Mouse (Mus musculus): ENCODE data around the gene Emc1.

Gene Emc1

DNA sequence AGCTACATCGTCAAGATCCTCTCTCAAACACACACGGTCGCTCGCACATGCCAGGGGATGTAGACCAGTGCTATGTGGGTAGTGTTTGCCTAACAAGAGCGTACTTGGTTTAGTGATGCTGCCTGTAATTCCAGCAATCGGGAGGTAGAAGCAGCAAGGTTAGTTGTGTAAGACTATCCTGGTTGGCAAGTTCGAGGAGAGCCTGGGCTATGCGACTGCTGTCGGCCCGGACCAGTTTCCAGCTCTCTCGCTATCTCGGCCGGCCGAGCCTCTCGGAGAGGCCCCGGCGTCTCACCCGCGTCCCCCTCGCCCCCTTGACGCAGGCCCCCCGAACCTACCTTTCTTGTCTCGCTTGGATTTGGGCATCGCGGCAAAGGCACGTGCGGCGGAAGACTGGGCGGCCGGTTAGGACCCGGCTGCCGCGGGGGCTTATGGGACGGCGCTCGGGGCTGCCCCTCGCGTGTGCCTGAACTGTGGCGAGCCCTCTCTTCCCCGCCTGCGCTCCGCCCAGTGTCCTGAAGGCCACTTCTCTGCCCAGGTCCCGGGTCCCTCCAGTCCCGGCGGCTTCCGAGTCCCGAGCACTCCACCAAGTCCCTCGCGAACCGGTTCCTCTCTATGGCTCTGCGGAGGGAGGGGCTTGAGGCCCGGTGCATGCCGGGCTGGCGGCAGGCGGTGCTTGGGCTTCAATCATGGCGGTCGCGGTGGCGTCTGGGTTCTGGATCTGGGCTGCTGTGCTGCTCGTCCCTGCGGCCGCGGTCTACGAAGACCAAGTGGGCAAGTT, at the start of gene Emc1, which contains the start of the genes Mrto4 and Ubr4:
Gene Emc1, plus strand, starts transcription at position 657 of the 781 bp plus-strand sequence.
Gene Mrto4, minus strand, starts transcription at position 646 of the 781 bp plus-strand sequence.
Gene Ubr4, plus strand, starts transcription at position 679 of the 781 bp plus-strand sequence.
- CTCF ChIA-PET = no interaction called here

DNA sequence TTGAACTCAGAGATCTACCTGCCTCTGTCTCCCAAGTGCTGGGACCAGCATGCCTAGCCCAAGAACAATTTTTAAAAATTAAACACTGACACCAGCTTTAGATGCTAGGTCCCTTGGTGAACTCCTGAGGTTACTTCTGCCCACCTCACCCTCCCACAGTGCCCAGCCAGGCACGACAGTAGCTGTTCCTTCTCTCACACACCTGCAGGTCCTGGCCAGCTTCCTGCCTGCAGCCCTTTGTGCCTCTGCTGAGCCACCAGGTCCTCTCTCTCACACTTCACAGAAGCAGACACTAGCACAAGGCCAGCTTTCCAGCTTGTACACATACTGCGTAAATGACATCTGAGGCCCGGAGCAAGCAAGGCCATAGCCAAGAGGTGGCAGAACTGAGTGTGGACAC, 46.9 kb upstream of the Emc1 start:
- CTCF ChIA-PET = no interaction called here

DNA sequence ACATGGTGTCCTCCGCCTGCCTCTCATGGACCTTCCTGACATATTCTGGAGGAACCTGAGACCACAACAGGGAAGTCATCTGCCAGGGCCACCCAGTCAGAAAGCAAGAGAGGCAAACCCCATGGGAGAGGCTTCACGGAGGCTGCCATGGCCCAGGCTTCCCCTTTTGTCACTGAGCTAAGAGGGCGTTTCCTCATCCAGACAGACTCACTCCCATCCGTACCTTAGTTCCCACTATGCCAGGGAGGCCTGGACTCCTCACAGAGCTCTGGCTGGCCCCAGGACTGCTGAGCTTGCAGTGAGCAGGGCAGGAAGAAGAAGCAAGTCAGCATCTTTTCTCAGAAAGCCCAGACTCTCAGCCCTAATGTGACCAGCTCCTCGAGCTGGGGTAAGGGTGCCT, 44.5 kb upstream of the Emc1 start:
- CTCF ChIA-PET = no interaction called here

DNA sequence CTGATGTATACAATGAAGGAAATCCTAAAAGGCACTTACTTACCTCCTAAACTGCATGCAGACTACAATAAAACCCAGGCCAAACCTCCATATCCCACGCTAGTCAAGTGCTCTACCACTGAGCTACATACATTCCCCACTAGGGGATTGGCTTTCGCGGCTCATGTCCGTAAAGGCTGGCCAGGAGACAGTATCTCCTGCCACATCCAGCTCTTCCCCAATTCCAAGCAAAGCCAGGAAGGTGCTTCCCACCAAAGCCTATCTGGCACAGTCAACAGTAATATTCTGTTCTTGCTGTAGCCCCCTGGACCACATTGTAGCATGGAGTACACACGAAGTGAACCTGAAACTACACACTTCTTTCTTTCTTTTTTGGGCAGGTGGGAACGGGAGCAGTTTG, 42.7 kb upstream of the Emc1 start:
- CTCF ChIA-PET = no interaction called here

DNA sequence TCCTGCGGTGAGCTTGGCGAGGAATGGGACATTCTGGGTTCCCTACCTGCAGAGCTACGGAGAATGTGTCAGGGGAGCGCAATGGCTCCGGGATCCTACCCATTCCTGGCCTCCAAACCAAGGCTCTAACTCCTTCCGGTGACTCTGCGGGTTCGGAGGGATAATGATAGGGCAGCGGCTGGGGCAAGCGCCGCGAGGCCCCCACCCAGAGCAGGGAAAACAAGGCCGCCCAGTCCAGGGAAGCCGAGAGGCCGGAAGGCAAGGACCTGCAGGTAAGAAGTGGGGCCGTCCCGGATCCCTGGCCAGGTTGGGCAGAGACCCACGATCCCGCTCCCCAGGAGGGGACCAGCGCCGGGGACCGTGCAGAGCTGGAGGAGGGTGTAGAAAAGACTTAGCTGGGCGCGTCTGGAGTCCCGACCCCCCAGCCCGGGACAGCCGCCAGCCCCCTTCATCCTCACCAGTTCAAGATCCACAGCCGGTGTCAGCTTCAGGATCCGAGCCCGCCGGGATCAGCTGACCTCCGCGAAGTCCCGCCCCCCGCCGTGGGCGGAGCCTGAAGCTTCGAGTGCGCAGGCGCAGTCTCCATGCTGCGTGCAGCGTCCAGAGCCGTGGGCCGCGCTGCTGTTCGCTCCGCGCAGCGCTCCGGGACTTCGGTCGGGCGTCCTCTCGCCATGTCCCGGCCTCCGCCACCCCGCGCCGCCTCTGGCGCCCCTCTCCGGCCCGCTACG, 42.1 kb upstream of the Emc1 start, which contains the start of the genes Pqlc2 and Akr7a5:
Gene Pqlc2, minus strand, starts transcription at position 538 of the 728 bp plus-strand sequence.
Gene Akr7a5, plus strand, starts transcription at position 574 of the 728 bp plus-strand sequence.
- CTCF ChIA-PET = interaction anchor here (1.0 to 1.1 kb wide), 2 partner anchors 12 to 181 kb away, joined by 3 to 5 read pairs; no protein-coding TSS in a partner anchor

DNA sequence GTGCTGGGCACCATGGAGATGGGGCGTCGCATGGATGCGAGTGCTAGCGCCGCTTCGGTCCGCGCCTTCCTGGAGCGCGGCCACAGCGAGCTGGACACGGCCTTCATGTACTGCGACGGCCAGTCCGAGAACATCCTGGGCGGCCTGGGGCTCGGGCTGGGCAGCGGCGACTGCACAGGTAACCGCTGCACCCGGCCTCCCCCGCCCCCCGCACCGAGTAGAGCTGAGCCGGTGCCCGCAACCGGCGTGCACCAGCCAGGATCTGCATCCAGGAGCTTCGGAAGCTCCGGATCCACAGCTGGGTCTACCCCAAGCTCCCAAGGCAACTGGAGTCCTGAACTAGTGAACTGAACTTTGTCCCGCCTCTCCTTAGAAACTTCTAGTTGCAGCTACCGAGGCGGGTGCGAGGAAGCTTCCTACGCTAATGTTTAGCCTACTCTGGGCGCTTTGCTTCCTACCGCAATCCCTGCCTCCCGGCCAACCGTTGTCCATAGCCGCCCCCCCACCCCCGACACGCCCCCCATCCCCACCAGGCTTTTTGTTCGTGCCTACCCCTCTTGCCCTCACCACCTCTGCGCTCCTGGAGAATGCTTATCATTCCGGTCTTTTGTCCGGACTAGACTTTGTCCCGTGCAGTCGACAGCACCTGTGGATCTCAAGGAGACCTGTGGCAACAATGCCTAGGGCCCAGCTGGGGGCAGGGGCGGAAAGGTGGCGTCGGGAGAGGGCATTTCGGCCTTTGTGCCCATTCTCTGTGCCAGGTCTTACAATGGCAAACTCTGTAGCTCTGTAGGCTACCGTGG, 41.3 kb upstream of the Emc1 start:
- CTCF ChIA-PET = interaction anchor here (0.6 to 1.3 kb wide), 4 partner anchors 11 to 182 kb away, joined by 3 to 5 read pairs (median 3); no protein-coding TSS in a partner anchor

DNA sequence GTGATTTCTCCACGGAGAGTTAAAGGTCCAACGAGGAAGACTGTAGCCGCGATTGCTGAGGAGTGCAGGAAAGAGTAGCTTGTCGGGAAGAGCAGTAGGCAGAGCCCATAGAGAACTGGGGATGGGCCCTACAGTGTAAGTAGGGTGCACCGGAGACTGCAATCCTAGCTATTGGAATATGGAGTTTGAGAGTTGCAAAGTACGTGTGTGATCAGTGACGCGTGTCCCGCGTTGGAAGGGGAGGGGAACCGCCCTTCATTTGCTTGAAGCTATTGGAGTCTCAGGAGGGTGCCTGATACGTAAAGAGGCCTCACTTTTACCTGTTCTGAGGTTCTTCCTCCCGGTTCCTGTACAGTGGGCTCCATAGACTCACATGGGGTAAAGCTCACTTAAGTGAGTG, 40.7 kb upstream of the Emc1 start:
- CTCF ChIA-PET = interaction anchor here (0.7 to 1.3 kb wide), 4 partner anchors 10 to 182 kb away, joined by 3 to 5 read pairs (median 4); no protein-coding TSS in a partner anchor

DNA sequence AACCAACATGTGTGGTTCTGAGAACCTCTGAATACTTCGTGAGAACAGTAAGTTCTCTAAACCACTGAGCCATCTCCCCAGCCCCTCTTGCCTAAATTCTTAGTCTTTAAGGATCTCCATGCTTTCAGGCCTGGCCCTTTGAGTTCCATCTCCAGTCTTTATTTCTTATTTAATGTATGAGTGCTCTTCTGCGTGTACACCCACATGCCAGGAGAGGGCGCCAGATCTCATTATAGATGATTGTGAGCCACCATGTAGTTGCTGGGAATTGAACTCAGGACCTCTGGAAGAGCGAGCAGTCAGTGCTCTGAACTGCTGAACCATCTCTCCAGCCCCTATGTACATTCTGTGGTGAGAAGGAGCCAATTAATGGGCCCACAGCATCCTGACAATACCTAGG, 39.8 kb upstream of the Emc1 start:
- CTCF ChIA-PET = interaction anchor here (0.7 to 1.3 kb wide), 2 partner anchors 19 to 45 kb away, joined by 3 to 4 read pairs; no protein-coding TSS in a partner anchor

DNA sequence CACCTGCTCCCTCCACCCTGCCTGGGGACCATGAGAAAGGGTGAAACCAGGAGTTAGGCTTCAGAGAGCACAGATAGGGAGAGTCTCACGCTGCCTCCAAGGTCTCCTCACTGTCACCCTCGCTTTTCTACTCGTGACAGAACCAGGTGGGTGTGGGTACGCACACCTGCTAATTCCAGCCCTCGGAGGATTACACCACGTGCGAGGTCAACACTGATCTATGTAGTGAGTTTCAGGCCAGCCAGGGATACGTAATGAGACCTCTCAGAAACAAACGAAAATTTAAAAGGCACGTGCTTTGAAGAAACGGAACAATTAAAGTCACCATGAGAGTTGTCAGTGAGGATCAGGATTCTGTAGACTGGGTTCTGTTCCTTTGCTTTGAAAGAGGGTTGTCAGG, 33.9 kb upstream of the Emc1 start:
- CTCF ChIA-PET = no interaction called here

DNA sequence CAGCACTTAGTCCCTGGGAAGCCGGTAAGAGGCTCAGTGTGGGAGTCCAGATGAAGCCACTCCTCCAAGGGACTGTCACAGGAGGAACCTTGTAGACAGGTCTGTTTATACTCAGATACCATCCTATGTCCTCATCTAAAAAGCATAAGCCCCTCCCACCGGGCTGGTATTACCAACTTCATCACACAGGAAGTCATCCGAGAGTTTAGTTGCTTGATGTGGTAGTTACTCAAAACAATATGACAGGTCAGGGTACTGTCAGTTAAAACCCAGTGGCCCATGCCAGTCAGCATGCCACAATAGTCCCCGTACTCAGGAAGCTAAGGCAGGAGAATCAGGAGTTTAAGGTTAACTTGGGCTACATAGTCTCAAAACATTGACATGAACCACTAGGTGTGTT, 32.6 kb upstream of the Emc1 start:
- CTCF ChIA-PET = no interaction called here

DNA sequence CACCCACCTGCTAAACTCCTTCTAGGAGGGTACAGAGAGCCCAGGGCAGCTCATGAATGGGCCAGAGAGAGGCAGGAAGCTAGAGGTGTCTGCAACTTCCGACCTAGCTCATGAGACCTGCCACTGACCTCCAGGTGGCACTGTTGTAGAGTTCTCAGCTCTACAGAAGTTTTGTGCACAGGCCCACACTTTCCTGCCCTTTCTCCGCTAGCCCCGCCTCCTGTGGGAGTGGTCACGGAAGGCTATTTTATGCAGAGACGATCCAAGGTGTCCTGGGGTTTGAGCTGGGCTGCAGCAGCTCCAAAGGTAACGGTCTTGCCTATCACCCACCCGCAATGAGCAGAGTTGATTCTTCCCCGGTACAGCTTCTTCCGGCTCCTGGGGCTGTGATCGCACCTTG, 21.8 kb upstream of the Emc1 start:
- CTCF ChIA-PET = no interaction called here

DNA sequence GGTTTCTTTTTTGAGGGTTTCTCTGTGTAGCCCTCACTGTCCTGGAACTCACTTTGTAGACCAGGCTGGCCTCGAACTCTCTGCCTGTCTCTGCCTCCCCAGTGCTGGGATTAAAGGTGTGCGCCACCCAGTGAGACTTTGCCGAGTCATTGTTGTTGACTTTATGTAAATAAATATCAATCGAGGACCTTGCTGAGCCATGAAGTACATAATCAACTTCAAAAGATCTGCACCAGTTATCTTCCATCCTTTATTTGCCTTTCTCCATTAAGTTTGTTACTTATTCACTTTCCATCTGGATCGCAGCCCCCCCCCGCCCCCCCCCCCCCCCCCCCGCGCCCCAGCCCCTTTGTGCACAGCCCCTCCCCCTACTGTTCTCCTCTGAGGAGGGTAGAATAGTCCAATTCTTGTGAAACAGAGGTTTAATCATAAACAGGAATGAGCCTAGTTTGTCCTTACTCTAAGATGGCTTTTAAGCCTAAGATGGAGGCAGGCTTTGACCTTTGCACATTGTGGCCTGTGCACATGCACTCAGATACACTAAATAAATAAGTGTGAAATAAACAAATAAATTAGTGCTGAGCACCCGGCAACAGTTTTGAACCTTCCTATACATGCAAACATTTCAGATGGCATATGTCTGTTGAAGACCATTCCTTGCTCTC, 17.6 kb upstream of the Emc1 start:
- CTCF ChIA-PET = no interaction called here

DNA sequence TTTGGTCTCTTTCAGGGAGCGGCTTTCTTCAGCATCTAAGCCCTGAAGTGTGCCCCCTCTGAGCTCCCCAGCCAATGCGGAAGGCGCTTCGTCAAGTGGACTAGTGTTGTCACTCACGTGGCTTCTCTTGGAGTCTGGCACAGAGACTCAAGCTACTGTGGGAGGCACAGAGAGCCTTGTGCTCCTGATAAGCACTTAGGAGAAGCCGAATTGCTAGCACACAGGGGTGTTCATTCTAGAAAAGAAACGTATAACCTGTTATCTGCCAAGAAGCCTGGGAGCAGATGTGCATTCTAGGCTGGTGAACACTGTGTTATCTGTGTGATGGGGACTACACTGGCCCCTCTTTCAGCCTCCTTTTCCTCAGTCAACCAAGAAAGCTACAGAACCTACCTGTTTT, 16.9 kb upstream of the Emc1 start:
- CTCF ChIA-PET = no interaction called here

DNA sequence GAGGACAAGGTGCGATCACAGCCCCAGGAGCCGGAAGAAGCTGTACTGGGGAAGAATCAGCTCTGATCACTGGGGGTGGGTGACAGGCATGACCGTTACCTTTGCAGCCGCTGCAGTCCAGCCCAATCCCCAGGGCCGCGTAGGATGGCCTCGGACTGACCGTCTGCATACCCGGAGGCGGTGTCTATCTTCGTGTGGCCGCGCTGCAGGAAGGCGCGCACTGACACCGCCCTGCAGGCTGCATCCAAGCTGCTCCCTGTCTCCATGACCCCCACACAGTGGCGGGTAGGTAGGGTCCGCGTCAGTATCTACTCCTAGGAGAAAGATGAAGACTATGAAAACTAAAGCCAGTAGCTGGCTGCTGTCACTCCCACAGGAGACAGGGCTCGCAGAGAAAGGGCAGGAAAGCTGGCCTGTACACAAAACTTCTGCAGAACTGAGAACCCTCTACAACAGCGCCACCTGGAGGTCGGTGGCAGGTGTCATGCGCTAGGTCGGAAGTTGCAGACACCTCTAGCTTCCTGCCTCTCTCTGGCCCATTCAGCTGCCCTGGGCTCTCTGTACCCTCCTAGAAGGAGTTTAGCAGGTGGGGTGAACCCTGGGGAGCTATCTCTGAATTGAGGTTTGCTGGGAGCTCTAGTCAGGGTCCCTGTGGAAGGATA, 15.4 kb upstream of the Emc1 start:
- CTCF ChIA-PET = interaction anchor here (0.6 to 1.1 kb wide), 5 partner anchors 11 to 1167 kb away, joined by 3 to 13 read pairs (median 4); no protein-coding TSS in a partner anchor

DNA sequence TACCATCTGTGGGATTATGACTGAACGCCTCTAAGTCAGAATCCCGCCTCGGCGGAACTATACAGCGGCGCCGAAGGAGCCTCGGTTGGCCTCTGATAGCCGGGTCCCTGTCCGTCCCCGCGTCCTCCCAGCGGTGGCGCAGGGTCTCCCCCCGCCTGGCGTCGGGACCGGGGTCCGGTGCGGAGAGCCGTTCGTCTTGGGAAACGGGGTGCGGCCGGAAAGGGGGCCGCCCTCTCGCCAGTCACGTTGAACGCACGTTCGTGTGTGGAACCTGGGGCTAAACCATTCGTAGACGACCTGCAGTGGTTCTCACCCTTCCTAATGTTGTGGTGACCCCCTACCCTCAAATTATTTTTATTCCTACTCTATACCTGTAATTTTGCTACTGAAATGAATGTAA, 14.2 kb upstream of the Emc1 start:
- CTCF ChIA-PET = no interaction called here

DNA sequence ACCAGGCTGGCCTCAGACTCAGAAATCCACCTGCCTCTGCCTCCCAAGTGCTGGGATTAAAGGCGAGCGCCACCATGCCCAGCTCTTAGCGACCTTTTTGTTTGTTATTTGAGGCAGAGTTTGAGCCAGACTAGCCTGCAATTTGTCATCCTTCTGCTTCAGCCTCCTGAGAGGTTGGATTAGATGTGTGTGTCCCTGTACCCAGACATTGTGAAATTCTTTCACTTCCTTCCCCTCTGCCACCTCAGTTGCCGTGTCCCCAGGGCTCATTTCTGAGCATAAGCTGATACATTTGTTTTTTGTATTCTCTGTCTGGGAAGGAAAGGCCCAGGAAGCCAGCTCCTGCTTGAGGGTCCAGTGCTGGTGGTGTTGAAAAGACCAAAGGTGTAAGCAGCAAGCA, 11.6 kb upstream of the Emc1 start:
- CTCF ChIA-PET = no interaction called here

DNA sequence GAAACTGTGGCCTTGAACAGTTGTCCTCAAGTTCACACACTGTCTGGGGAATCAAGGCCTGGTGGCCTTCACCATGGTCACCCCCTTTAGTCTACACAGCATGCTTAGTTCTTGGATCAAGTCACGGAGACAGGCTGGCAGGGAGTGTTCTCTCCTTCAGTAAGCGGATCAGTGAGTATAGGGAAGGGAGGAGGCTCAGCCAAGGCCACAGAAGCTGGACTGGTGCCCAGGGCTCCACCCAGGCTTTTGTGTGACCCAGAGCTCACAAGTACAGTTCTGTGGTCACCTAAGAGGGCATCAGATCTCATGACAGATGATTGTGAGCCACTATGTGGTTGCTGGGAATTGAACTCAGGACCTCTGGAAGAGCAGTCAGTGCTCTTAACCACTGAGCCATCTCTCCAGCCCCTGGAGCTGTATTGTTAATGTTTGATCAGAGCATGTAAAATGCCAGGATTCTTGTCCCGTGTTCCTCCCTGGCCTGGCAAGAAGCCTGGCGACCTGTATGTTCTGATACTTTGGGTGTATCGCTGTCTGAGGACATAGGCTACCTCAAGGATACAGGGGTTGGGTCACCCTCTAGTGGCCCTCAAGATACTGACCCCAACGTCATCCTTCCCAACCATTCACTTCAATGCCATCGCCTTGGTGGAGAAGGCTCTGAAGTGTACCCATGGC, 10.7 kb upstream of the Emc1 start:
- CTCF ChIA-PET = no interaction called here

DNA sequence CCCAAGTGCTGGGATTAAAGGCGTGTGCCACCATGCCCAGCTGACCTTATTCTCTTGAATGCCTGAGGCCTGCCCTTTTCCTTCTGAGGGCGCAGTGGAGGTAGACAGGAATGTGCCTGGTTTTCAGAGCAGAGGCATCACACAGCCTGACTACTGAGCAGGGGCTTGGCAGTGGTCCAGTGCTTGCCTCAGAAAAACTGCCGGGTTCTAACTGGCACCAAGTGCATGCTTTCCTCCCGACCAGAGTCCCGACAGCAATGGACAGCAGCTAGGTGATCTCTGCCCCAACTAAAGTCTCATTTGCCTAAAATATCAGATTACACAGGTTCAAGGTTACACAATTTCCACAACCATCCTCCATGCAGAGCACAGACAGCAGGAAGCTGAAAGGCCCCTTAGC, 8.7 kb upstream of the Emc1 start:
- CTCF ChIA-PET = no interaction called here

DNA sequence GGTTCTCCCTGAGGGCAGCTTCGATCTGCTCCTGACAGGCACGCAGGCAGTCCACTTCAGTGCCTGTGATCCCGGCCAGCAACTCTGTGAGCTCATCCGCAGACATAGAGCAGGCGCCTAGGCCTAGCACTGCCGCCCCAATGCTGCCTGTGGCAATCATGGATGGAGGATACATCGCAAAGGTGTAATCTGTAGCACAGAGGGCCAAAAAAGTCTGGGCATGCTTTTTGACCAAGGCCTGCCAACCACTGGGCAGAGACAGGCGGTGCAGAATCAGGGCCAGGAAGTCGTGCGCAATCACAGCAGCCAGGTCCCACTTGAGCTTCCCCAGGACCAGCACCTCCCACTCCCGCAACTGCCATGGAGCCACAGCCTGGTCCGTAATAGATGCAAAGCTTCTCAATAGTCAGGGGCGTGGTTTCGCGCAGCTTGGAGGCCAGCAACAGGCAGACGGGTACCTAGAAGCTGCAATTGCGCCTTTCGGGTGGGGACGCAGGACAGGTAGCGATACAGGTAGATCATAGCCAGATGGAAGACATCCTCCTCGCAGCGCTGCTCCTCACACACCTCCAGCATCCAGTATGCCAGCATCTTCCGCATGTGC, 6.9 kb upstream of the Emc1 start:
- CTCF ChIA-PET = interaction anchor here (0.6 kb wide), 1 partner anchor 1077 kb away, joined by 8 read pairs; no protein-coding TSS in a partner anchor

DNA sequence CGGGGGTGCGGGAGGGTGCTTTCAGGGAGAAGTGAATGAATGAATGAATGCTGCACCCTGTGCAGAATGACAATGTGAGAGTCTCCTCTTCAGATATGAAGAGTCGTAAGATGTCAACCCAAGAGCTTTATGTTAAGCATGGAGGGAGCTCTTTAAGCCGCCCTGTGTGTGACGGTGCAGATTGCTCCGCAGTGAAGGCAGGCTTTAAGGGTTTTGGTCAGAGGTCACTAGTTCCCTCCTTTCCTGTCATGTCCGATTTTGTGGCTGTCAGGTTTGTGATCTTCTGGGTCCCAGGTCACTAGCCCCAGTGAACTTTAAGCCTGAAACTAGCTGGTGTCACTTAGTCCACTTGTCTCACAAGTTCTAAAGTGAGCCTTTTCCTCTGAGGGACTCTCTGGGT, 445 bp downstream of the Emc1 start:
- CTCF ChIA-PET = no interaction called here

All from spleen, embryonic (tissue).